Mouse (Mus musculus) hindbrain, embryonic 14.5 days (tissue): ENCODE data around the gene Inpp5d. TPM values are rescaled to one million over a fixed set of nuclear protein-coding genes. Genes with fewer than 3 reads are reported as not detected.

Source experiments
- ATAC-seq: fragments of 200-750 bp; cut with Nextera tagmentation; 2 replicates; pipeline ENCODE4 v1.8.0; 2017; ENCODE audit warnings: moderate number of reproducible peaks, mild to moderate bottlenecking, moderate TSS enrichment, moderate library complexity; ENCODE audit not compliant: low FRiP score
- DNase-seq: peaks from one replicate; pipeline ENCODE4 v3.0.0-alpha.2; 2015; ENCODE audit warnings: low spot score
- H3K27ac ChIP-seq: fragments of 300-500 bp; sonication (generic); 2 replicates; pipeline ENCODE4 v1.5.1; 2014; ENCODE audit warnings: mild to moderate bottlenecking, moderate library complexity
- H3K27me3 ChIP-seq: fragments of 300-500 bp; sonication (generic); 2 replicates; pipeline ENCODE4 v1.6.1; 2014; ENCODE audit warnings: mild to moderate bottlenecking, low read length, mixed read lengths; ENCODE audit not compliant: control insufficient read depth, insufficient read depth
- H3K36me3 ChIP-seq: fragments of 300-500 bp; sonication (generic); replicated peaks from 2 replicates; pipeline ENCODE4 v1.6.1; 2014; ENCODE audit not compliant: control insufficient read depth, insufficient read depth
- H3K4me1 ChIP-seq: fragments of 300-500 bp; sonication (generic); replicated peaks from 2 replicates; pipeline ENCODE4 v1.6.1; 2014; ENCODE audit warnings: antibody characterized with exemption, low read length, mixed read lengths; ENCODE audit not compliant: control insufficient read depth, insufficient read depth
- H3K4me2 ChIP-seq: fragments of 300-500 bp; sonication (generic); replicated peaks from 2 replicates; pipeline ENCODE4 v1.6.1; 2014; ENCODE audit warnings: mild to moderate bottlenecking, moderate library complexity
- H3K4me3 ChIP-seq: fragments of 300-500 bp; sonication (generic); replicated peaks from 2 replicates; pipeline ENCODE4 v1.5.1; 2014; ENCODE audit warnings: mild to moderate bottlenecking, low read length
- H3K9ac ChIP-seq: fragments of 300-500 bp; sonication (generic); 2 replicates; pipeline ENCODE4 v1.6.1; 2014
- H3K9me3 ChIP-seq: fragments of 300-500 bp; sonication (generic); 2 replicates; pipeline ENCODE4 v1.6.1; 2016; ENCODE audit warnings: low read length; ENCODE audit not compliant: control insufficient read depth
- WGBS: fragments of 180-500 bp; shearing (Covaris S2); extraction: QIAGEN DNeasy Blood & Tissue Kit; methylation state at CpG from one replicate; pipeline ENCODE4 v1.1.7; 2014; 5-methylcytosine and 5-hydroxymethylcytosine counted together
- polyA plus RNA-seq: library from polyadenylated mRNA; unstranded; fragments of >200 nt; fragmentation: Nextera tagmentation; extraction: Ambion mirVana; gene quantifications from 2 replicates; pipeline ENCODE4 v1.2.1, GENCODE M21; 2014

Gene Inpp5d
- polyA plus RNA-seq, 1 experiment from 2014 or later, result 3.4 TPM

GRCm38 (mm10) chr1:87647820-87648219, 27.7 kb downstream of the Inpp5d start:
- Histone ChIP-seq H3K9me3 (no peaks in the 10 kb centered on the region), H3K27ac (no peak overlapping the region), H3K4me2 (no peak overlapping the region), H3K9ac (no peak overlapping the region), H3K4me3 (no peak overlapping the region), H3K4me1 (no peaks in the 10 kb centered on the region), H3K36me3 (no peaks in the 10 kb centered on the region), H3K27me3 (no peaks in the 10 kb centered on the region)
- WGBS, result 75% methylated on average over 1 of the region's 1 CpGs
- ATAC-seq (no peak), DNase-seq (no peak)

GRCm38 (mm10) chr1:87648657-87649056, 28.5 kb downstream of the Inpp5d start:
- ATAC-seq (no peak), DNase-seq (no peak)
- Histone ChIP-seq H3K36me3 (no peaks in the 10 kb centered on the region), H3K4me3 (no peak overlapping the region), H3K27ac (no peak overlapping the region), H3K27me3 (no peaks in the 10 kb centered on the region), H3K9ac (no peak overlapping the region), H3K4me2 (no peak overlapping the region), H3K4me1 (no peaks in the 10 kb centered on the region), H3K9me3 (no peaks in the 10 kb centered on the region)
- WGBS, result 75% methylated on average over 7 of the region's 7 CpGs

GRCm38 (mm10) chr1:87649219-87649805, 29.2 kb downstream of the Inpp5d start:
- WGBS, result 79% methylated on average over 4 of the region's 4 CpGs
- ATAC-seq (no peak), DNase-seq (no peak)
- no peaks in the 10 kb centered on the region for H3K36me3 ChIP-seq
- no peak overlapping the region for H3K4me2 ChIP-seq
- H3K4me3 ChIP-seq, result no peak overlapping the region
- no peaks in the 10 kb centered on the region for H3K27me3 ChIP-seq
- no peak overlapping the region for H3K9ac ChIP-seq
- H3K27ac ChIP-seq, result no peak overlapping the region
- no peaks in the 10 kb centered on the region for H3K9me3 ChIP-seq
- no peaks in the 10 kb centered on the region for H3K4me1 ChIP-seq

GRCm38 (mm10) chr1:87649958-87650474, 29.9 kb downstream of the Inpp5d start:
- Histone ChIP-seq H3K27me3 (no peaks in the 10 kb centered on the region), H3K4me1 (no peaks in the 10 kb centered on the region), H3K27ac (no peak overlapping the region), H3K9ac (no peak overlapping the region), H3K4me2 (no peak overlapping the region), H3K36me3 (no peaks in the 10 kb centered on the region), H3K4me3 (no peak overlapping the region), H3K9me3 (no peaks in the 10 kb centered on the region)
- no peak for ATAC-seq
- WGBS, result 88% methylated on average over 8 of the region's 8 CpGs
- no peak for DNase-seq

GRCm38 (mm10) chr1:87650611-87651079, 30.5 kb downstream of the Inpp5d start:
- Histone ChIP-seq H3K9ac (no peak overlapping the region), H3K4me2 (no peak overlapping the region), H3K4me1 (no peaks in the 10 kb centered on the region), H3K27ac (no peak overlapping the region), H3K4me3 (no peak overlapping the region), H3K9me3 (no peaks in the 10 kb centered on the region), H3K27me3 (no peaks in the 10 kb centered on the region), H3K36me3 (no peaks in the 10 kb centered on the region)
- WGBS, result 80% methylated on average over 8 of the region's 8 CpGs
- DNase-seq (no peak), ATAC-seq (no peak)

GRCm38 (mm10) chr1:87651436-87651835, 31.3 kb downstream of the Inpp5d start:
- no peak overlapping the region for H3K4me3 ChIP-seq
- 76% methylated on average over 1 of the region's 1 CpGs for WGBS

GRCm38 (mm10) chr1:87655101-87655500, 35.0 kb downstream of the Inpp5d start:
- H3K27me3 ChIP-seq, result no peaks in the 10 kb centered on the region
- H3K4me1 ChIP-seq, result no peaks in the 10 kb centered on the region
- no peak overlapping the region for H3K4me2 ChIP-seq
- whole genome bisulfite sequencing, result 63% methylated on average over 5 of the region's 5 CpGs
- no peaks in the 10 kb centered on the region for H3K9me3 ChIP-seq
- DNase-seq (no peak), ATAC-seq (no peak)
- H3K4me3 ChIP-seq, result no peak overlapping the region
- no peak overlapping the region for H3K9ac ChIP-seq
- H3K36me3 ChIP-seq, result no peaks in the 10 kb centered on the region
- H3K27ac ChIP-seq, result no peak overlapping the region

More at GRCm38 (mm10) chr1:87651436-87651835, 31.3 kb downstream of the Inpp5d start:
- Histone ChIP-seq H3K36me3 (no peaks in the 10 kb centered on the region), H3K4me2 (no peak overlapping the region), H3K9ac (no peak overlapping the region), H3K4me1 (no peaks in the 10 kb centered on the region), H3K9me3 (no peaks in the 10 kb centered on the region), H3K27me3 (no peaks in the 10 kb centered on the region), H3K27ac (no peak overlapping the region)
- no peak for DNase-seq
- ATAC-seq, result no peak

GRCm38 (mm10) chr1:87658063-87658462, 38.0 kb downstream of the Inpp5d start:
- 40% methylated on average over 3 of the region's 3 CpGs for WGBS
- no peak for ATAC-seq
- Histone ChIP-seq H3K4me2 (no peak overlapping the region), H3K4me1 (no peaks in the 10 kb centered on the region), H3K9ac (no peak overlapping the region), H3K36me3 (no peaks in the 10 kb centered on the region), H3K27ac (no peak overlapping the region), H3K4me3 (no peak overlapping the region), H3K27me3 (no peaks in the 10 kb centered on the region), H3K9me3 (no peaks in the 10 kb centered on the region)
- no peak for DNase-seq

- no peaks in the 10 kb centered on the region for H3K4me1 ChIP-seq
- WGBS, result 92% methylated on average over 2 of the region's 2 CpGs
- DNase-seq, result no peak
- H3K9me3 ChIP-seq, result no peaks in the 10 kb centered on the region
- no peaks in the 10 kb centered on the region for H3K27me3 ChIP-seq
- no peak overlapping the region for H3K9ac ChIP-seq
- H3K36me3 ChIP-seq, result no peaks in the 10 kb centered on the region
- no peak overlapping the region for H3K4me2 ChIP-seq
- H3K27ac ChIP-seq, result no peak overlapping the region
- no peak overlapping the region for H3K4me3 ChIP-seq
- ATAC-seq, result no peak
These were observed 38.4 kb downstream of the Inpp5d start for GRCm38 (mm10) chr1:87658485-87658884.
